Mouse (Mus musculus) megakaryocyte, embryonic 14.5 days (primary cell): Measurements from ENCODE around the gene Ltbp2. TPM values are rescaled to one million over a fixed set of nuclear protein-coding genes. Genes with fewer than 3 reads are reported as not detected.

Source experiments
- H3K27me3 ChIP-seq: replicated peaks from 2 replicates; pipeline ENCODE3; 2012; ENCODE audit warnings: inconsistent platforms
- H3K36me3 ChIP-seq: replicated peaks from 2 replicates; pipeline ENCODE3; 2012; ENCODE audit warnings: low read length, inconsistent platforms, mixed read lengths
- H3K4me1 ChIP-seq: 2 replicates; pipeline ENCODE4 v1.6.1; 2012; ENCODE audit warnings: inconsistent platforms
- H3K4me3 ChIP-seq: replicated peaks from 2 replicates; pipeline ENCODE3; 2012; ENCODE audit warnings: moderate library complexity, mild to moderate bottlenecking, inconsistent platforms
- H3K9me3 ChIP-seq: 2 replicates; pipeline ENCODE4 v1.6.1; 2012; ENCODE audit warnings: inconsistent platforms
- FLI1 ChIP-seq: IDR thresholded peaks from 2 replicates; pipeline ENCODE4 v1.6.1; 2012; ENCODE audit warnings: low read length, inconsistent platforms, mixed read lengths
- GATA1 ChIP-seq: IDR thresholded peaks from 3 replicates; pipeline ENCODE4 v1.6.1; 2012; ENCODE audit warnings: mixed read lengths, low read length, inconsistent platforms, borderline replicate concordance
- polyA plus RNA-seq: library from polyadenylated mRNA; stranded (reverse); fragments of >175 nt; gene quantifications from 2 replicates; pipeline ENCODE4 v1.2.3, GENCODE M21; 2012; ENCODE audit warnings: low replicate concordance; ENCODE audit not compliant: insufficient read depth

Ltbp2 gene
- polyA plus RNA-seq, 1 experiment, result 1.8 TPM

DNA sequence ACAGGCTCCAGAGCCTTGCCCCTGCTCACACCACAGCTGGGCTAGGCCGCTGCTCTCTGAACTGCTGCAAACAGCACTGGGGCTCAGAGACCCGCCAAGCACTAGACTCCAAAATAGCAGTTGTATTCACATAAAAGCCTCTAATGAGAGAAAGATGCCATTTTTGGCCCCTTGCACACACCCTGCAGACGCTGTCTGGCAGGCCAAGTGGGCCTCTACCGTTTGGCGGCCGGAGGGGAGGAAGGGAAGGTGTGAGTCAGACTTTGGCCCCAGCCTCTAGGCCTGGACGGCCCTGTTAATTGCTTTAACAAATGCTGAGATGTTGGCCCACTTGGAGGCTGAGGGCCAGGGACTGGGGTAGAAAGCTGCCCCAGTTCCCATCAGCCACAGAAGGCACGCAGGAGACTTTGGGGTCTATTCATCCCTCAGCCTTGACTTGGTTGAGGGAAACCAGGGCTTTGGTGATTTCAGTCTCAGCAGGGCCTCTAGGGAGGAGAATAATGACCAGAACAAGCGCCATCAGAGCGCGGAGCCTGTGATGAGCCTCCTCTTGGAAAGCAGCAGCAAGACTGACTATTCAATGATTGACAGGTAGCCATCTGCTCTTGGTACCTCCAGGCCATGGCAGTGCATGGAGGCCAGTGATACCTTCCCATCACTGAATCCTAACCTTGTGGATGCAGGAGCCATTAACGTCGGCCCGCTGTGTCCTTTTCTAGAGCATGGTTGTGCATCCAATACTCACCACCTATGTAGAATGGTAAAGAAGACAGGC, 14.0 kb downstream of the Ltbp2 start:
- Histone ChIP-seq H3K36me3 (peaks cover 12% of the 10 kb centered on the region), H3K9me3 (no peaks in the 10 kb centered on the region), H3K27me3 (peaks cover 6% of the 10 kb centered on the region), H3K4me3 (no peak overlapping the region), H3K4me1 (peaks cover 93% of the 10 kb centered on the region)
- TF ChIP-seq GATA1, result no peak

- Histone ChIP-seq H3K36me3 (peaks cover 20% of the 10 kb centered on the region), H3K4me1 (peaks cover 93% of the 10 kb centered on the region), H3K4me3 (no peak overlapping the region), H3K27me3 (peaks cover 3% of the 10 kb centered on the region), H3K9me3 (no peaks in the 10 kb centered on the region)
- no peak for TF ChIP-seq GATA1
- TF ChIP-seq FLI1, result no peak
These were observed 17.9 kb downstream of the Ltbp2 start for GRCm38 (mm10) chr12:84858149-84859113.

- Histone ChIP-seq H3K4me1 (peaks cover 93% of the 10 kb centered on the region), H3K36me3 (peaks cover 20% of the 10 kb centered on the region), H3K9me3 (no peaks in the 10 kb centered on the region), H3K27me3 (peaks cover 3% of the 10 kb centered on the region), H3K4me3 (peak overlapping the region; percentile 10)
- TF ChIP-seq GATA1 (no peak), FLI1 (no peak)
These were observed 18.6 kb downstream of the Ltbp2 start for GRCm38 (mm10) chr12:84857706-84858105.

GRCm38 (mm10) chr12:84856532-84856931, 19.8 kb downstream of the Ltbp2 start:
- Histone ChIP-seq H3K4me1 (peaks cover 95% of the 10 kb centered on the region), H3K9me3 (no peaks in the 10 kb centered on the region), H3K27me3 (no peaks in the 10 kb centered on the region), H3K36me3 (peaks cover 20% of the 10 kb centered on the region), H3K4me3 (peak overlapping the region; percentile 90)
- no peak for TF ChIP-seq FLI1
- TF ChIP-seq GATA1, result no peak

DNA sequence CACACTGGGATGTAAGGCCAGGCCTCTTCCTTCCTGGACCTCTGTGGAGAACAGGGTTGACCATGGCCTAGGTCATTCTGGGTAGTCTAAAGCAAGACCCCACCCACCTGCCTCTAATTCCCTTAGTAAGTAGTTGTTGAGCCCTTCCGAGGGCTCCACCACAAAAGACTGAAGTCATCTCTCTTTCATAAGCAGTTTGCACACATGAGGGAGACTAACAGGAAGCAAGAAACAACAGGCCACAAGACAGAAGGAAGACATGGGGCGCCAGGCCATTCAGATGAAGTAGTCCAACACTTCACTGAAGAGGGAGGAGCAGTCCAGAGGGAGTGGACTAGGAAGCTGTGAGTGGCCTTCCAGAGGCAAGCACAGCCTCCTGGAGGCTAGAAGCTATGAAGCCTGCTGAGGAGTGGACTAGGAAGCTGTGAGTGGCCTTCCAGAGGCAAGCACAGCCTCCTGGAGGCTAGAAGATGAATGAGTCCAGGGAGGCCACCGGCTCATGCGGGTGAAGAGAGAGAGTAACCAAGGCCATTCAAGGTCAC, 21.2 kb downstream of the Ltbp2 start:
- Histone ChIP-seq H3K4me1 (peaks cover 97% of the 10 kb centered on the region), H3K36me3 (peaks cover 20% of the 10 kb centered on the region), H3K27me3 (peaks cover 8% of the 10 kb centered on the region), H3K4me3 (peak overlapping the region; percentile 90), H3K9me3 (no peaks in the 10 kb centered on the region)
- no peak for TF ChIP-seq GATA1
- no peak for TF ChIP-seq FLI1

- H3K27me3 ChIP-seq, result peaks cover 14% of the 10 kb centered on the region
- H3K9me3 ChIP-seq, result no peaks in the 10 kb centered on the region
- peaks cover 20% of the 10 kb centered on the region for H3K36me3 ChIP-seq
- H3K4me1 ChIP-seq, result peaks cover 99% of the 10 kb centered on the region
- TF ChIP-seq GATA1 (peak; percentile 71; the same call in 2 of the 3 replicates), FLI1 (no peak)
- peak overlapping the region; percentile 90 for H3K4me3 ChIP-seq
These were observed 21.8 kb downstream of the Ltbp2 start for GRCm38 (mm10) chr12:84854392-84855033.

DNA sequence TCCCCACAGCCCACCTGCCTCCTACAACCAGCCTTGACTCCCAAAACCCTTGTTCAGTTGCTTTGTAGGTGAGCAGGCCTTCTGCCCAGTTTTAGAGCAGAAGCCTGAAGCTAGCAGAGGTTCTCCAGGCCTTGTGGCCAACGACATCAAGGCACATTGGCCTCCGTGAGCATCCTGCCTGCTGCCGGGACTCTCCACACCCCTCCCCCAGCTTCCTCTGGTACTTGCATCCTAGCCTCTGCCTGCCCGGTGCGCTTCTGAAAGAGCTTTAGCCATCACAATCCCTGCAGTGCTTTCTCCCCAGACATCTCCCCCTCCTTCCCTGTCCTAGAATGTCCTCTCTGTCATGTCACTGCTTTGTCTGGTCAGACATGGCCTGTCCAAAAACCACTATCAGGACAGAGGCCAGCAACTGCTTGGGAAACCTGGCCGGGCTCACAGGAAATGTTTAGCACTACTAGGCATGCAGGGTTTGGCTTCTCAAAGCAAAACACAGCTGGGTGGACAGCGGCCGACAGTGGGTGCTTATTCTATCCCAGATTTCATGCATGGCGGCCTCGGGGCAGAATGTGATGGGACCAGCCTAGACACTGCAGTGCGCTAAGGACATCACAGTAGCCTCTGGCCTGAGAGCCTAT, 24.8 kb downstream of the Ltbp2 start:
- H3K36me3 ChIP-seq, result peaks cover 1% of the 10 kb centered on the region
- H3K4me3 ChIP-seq, result peak overlapping the region; percentile 44
- no peaks in the 10 kb centered on the region for H3K9me3 ChIP-seq
- H3K27me3 ChIP-seq, result peaks cover 37% of the 10 kb centered on the region
- TF ChIP-seq GATA1 (no peak), FLI1 (no peak)
- H3K4me1 ChIP-seq, result peaks cover 100% of the 10 kb centered on the region

DNA sequence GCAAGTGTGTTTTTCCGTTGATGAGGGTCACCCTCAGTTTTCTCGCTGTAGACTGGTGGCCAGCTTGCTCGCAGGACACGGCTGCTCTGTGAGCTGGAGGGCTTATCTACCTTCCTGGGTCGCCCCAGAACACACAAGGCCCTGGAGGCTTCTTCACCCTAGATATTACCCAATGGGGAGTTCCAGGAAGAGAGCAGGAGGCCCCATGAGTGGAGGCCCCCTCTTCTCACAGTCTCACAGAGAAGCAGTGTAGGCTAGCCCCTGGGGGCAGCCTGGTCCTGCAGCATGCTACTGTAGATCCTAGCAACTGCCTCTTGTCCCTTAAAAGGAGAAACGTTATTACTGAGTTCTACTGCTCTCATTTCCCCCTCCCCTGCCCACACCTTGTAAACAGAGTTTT, 28.4 kb downstream of the Ltbp2 start:
- H3K4me3 ChIP-seq, result peak overlapping the region; percentile 38
- peaks cover 82% of the 10 kb centered on the region for H3K4me1 ChIP-seq
- peaks cover 70% of the 10 kb centered on the region for H3K27me3 ChIP-seq
- no peaks in the 10 kb centered on the region for H3K9me3 ChIP-seq
- no peak for TF ChIP-seq GATA1
- no peak for TF ChIP-seq FLI1
- no peaks in the 10 kb centered on the region for H3K36me3 ChIP-seq

GRCm38 (mm10) chr12:84847480-84847879, 28.9 kb downstream of the Ltbp2 start:
- TF ChIP-seq FLI1 (no peak), GATA1 (no peak)
- Histone ChIP-seq H3K36me3 (no peaks in the 10 kb centered on the region), H3K27me3 (peaks cover 74% of the 10 kb centered on the region), H3K9me3 (no peaks in the 10 kb centered on the region), H3K4me3 (no peak overlapping the region), H3K4me1 (peaks cover 78% of the 10 kb centered on the region)
